ENCODE assay signal across 14 mouse cellular contexts in genomic region chr1:186572092-186572491, GRCm38 (mm10).
"Had no signal": no experiment of that assay in that cellular context is flagged by ENCODE, and none has a peak within 500 bp of the region (broad histone marks: within the 10 kb centered on the region; RNA-seq: fewer than 3 reads in every experiment).

No protein-coding gene starts in this region.

- H3K4me2 ChIP-seq: limb, embryonic 12.5 days; liver, embryonic 13.5 days; midbrain, embryonic 13.5 days; neural tube, embryonic 15.5 days had no signal

- H3K4me1 ChIP-seq: limb, embryonic 12.5 days; liver, embryonic 13.5 days; midbrain, embryonic 13.5 days; neural tube, embryonic 15.5 days had no signal

- H3K9me3 ChIP-seq: limb, embryonic 12.5 days; liver, embryonic 13.5 days; midbrain, embryonic 13.5 days; neural tube, embryonic 15.5 days had no signal

- H3K4me3 ChIP-seq: layer of hippocampus, adult 2 months; limb, embryonic 12.5 days; liver, embryonic 13.5 days; midbrain, embryonic 13.5 days; myocyte; neural tube, embryonic 15.5 days had no signal

- DNase-seq: kidney, postnatal 10 days; kidney, postnatal 4 days; liver; liver, embryonic 13.5 days; lung, adult 18-20 months; lung, postnatal 4 days; right cerebral cortex, adult 18-20 months; right cerebral cortex, postnatal 25 days; thymus, postnatal 4 days had no signal

- H3K9ac ChIP-seq: limb, embryonic 12.5 days; liver, embryonic 13.5 days; midbrain, embryonic 13.5 days; neural tube, embryonic 15.5 days had no signal

- ATAC-seq: midbrain, embryonic 13.5 days had no signal

- H3K27me3 ChIP-seq: limb, embryonic 12.5 days; liver, embryonic 13.5 days; midbrain, embryonic 13.5 days; neural tube, embryonic 15.5 days had no signal

- H3K27ac ChIP-seq: layer of hippocampus, adult 2 months; limb, embryonic 12.5 days; liver, embryonic 13.5 days; midbrain, embryonic 13.5 days; neural tube, embryonic 15.5 days had no signal

- H3K36me3 ChIP-seq: limb, embryonic 12.5 days; liver, embryonic 13.5 days; midbrain, embryonic 13.5 days; neural tube, embryonic 15.5 days had no signal
